Mouse (Mus musculus): ENCODE measurements at regions not wholly inside any gene's neighbourhood (a gene's known extent, or its start where the extent isn't known, plus 50 kb on each side); places are given as distances from the start of the nearest gene placed in this dataset.

GRCm38 (mm10) chr1:194878440-194878839 lies 60.2 kb upstream of the Cd34 start:
- DNase-seq = peak; percentile 16

- peak; percentile 93 for DNase-seq
These were observed 59.0 kb upstream of the Cd34 start for GRCm38 (mm10) chr1:194879324-194880233.

GRCm38 (mm10) chr1:194881556-194882223 lies 56.9 kb upstream of the Cd34 start:
- DNase-seq = no peak

- DNase-seq = peak; percentile 8
These were observed 53.4 kb upstream of the Cd34 start for GRCm38 (mm10) chr1:194885071-194885686.

GRCm38 (mm10) chr1:194885687-194886077 lies 52.9 kb upstream of the Cd34 start:
- peak; percentile 72 for DNase-seq

Data from cerebellum, adult 11 months (tissue).